Mouse (Mus musculus): Measurements from ENCODE around the gene Furin.

The Furin gene

DNA sequence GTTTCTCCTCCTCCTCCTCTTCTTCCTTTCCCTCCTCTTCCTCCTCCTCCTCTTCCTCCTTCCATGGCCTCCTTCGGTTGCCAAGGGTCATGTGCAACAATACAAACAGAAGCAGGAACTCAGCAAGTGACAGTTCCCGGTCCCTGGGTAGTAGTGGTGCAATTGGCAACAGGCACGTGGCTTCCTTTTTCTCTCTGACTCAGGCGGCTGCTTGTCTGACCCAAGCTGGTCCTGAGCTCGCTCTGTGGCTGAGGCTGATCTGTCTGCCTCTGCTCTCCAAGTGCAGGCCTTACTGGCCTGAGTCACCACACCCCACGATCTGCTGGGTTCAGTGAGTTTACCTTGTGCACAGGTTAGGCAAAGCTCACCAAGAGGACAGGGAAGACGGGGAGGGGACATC, 21.1 kb upstream of the Furin start:
- DNase-seq, result no peak

DNA sequence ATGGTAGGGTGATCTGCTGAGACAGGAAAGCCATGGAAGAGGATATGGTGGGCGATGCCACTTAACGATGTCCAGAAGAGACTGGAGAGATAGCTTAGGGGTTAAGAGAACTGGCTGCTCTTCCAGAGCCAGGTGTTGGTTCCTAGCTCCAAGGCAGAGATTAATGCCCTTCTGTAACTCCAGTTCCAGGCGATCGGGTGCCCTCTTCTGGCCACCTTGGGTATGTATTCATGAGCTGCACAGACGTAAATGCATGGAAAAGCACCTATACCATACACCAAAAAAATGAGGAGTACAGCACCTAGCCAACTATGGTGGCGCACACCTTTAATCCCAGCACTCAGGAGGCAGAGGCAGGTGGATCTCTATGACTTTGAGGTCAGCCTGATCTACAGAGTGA, 19.5 kb upstream of the Furin start:
- DNase-seq, result peak; percentile 38

DNA sequence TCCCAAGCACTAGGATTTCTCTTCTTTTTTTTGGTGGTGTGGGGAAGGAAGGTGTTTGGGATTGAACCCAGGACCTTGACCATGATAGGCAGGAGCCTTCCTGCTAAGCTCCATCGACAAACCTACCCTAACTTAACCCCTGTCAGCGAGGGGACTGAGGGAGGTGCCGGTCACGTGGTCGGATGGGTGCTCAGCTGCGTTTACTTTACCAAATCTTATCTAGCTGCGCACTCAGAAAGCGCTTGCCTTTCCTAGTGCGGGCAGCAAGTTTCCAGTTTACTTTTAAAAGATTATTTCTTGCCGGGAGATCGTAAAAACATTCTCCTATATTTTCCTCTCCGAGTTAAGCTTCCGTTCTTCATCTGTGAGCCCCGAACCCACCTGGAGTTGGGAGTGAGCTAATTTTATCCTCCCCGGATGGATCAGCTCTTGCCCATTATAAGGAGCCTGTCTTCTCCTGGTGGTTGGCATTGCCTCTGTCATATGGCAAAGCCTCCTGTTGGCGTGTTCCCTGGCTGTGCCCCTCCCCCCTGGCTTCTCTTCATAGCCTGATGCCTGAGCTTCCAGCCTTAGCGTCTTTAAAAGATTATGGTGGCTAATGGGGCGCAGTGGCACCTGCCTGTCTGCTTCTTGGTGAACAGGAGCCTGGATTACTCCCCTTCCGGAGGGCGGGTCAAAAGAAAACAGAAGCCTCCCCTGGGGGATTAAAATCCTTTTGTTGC, 17.7 kb upstream of the Furin start:
- DNase-seq, result peak; percentile 61

DNA sequence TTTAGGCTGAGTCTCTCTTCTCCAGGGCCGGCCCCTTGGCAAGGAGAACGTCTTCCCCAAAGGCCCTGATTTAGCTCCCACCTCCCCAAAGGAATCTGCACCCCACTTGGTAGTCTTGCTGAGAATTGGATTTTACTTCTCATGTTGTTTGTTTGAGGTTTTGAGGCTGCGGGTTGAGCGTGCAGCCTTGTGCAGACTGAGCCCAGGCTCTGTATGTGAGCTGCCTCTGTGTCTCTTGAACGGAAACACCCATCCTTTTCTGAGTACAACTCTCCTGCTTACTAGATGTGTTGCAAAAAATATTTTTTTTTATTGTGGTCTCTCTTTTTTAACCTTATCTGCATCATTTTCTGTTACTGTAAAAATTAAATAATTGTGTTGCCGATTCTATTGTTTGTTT, 16.3 kb upstream of the Furin start:
- no peak for DNase-seq

DNA sequence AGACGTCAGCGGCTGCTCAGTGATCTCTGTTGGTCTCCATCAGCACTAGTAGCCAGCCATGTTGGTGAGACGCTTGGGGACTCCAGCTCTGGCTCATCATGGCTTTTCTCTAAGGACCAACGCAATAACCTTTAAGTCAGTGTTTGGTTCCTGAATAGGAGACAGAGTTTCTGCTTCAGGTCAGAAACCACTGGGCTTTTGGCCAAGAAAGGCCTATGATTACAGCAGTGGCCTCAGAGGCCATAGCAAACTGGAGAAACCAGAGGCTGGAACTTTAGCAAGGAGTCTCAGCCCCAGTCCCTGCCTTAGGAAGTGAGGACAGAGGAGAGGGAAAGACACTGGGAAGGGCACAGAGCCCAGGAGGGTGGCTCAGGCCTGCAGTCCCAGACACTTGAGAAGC, 15.3 kb upstream of the Furin start:
- no peak for DNase-seq

DNA sequence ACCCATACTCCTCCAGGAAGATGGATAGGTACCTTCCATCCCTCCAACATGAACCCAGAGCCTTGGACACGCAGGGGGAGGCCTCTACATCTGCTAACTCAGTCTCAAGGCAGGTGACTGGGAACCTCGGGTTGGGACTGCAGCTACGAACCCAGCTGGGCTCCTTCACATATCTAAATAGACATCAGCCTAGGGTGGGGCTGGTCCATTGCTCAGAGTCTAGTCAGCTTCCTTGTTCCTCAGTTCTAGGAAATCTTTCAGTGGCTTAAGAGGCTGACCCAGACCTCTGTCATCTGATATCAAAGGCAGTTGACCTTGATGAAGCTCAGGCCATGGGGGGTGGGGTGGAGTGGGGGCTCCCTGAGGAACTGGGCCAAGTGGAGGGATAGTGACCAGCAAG, 14.0 kb upstream of the Furin start:
- no peak for DNase-seq

DNA sequence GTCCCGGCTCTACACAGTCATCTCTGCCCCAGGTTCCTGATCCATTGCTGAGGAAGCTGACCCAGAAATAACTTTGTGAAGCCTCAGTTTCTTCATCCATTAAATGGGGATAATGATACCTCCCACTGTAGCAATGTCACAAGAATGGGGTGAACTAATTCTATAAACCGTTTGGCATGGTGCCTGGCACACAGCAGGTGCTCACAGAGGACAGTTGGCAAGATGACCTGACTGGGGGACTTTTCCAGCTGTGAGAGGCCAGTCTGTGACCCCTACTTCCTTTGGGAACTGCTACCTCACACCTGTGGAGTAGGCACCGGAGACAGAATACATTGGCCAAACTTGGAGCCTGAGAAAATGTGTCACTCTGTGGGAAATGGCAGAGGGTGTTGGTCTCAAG, 12.8 kb upstream of the Furin start:
- no peak for DNase-seq

DNA sequence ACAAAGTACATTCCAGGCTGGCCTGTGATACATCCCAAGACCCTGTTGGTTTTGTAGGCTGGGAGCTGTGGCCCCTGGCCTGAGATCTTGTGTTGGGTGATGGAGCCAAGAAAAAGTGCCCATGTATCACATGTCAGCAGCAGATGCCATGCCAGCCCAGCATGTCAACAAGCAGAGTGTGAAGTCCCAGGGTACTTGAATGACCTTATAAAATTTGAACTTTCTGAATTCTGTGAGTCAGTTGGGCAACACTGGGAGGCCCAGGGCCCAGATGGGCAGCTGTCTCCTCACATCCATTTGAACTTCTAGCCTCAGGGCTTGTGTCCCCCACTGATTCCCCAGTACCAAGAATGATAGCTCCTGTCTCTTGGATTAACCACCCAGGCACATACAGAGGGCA, 12.4 kb upstream of the Furin start:
- no peak for DNase-seq

DNA sequence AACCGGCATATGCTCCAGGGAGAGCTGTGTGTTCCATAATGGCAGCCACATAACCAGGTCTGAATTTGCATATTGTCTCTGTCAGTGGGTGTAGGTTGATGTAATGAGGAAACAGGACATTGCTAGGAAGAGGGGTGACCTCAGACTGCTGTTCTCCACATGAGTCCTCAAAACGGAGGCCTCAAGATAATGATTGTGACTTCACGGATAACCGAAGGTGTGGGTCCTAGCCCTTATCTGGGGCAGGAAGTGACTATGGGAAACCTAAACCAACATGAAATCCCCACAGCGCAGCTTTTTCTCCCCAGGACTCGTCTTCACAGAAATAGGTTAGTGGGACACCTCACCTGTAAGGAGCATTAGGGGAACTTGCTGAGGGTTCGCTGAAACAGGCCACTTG, 11.7 kb upstream of the Furin start:
- DNase-seq, result peak; percentile 47

DNA sequence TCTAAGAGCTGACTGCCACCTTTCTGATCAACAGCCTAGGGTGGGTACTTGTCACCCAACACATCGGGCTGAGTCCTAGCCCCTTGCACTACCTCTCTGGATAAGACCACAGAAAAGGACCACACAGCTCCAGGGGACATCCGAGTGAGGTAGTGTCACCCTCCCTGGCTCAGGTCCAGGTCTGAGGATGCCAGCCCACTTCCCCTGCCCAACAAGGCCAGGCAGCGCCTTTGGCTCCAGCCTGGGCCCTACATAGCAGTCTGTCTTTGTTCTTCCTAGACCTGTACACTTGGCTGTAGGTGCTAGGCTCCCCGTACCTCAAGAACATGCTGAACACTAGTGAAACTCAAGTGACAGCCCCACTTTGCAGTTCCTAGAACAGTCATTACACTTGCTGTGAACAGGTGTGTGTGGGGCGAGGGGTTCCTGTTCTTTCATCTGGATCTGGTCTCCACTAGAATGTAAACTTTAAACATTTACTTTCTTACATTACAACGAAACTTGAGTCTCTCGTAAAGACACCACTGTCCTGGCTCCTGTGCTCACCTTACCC, 9.1 kb upstream of the Furin start:
- DNase-seq, result peak; percentile 52

DNA sequence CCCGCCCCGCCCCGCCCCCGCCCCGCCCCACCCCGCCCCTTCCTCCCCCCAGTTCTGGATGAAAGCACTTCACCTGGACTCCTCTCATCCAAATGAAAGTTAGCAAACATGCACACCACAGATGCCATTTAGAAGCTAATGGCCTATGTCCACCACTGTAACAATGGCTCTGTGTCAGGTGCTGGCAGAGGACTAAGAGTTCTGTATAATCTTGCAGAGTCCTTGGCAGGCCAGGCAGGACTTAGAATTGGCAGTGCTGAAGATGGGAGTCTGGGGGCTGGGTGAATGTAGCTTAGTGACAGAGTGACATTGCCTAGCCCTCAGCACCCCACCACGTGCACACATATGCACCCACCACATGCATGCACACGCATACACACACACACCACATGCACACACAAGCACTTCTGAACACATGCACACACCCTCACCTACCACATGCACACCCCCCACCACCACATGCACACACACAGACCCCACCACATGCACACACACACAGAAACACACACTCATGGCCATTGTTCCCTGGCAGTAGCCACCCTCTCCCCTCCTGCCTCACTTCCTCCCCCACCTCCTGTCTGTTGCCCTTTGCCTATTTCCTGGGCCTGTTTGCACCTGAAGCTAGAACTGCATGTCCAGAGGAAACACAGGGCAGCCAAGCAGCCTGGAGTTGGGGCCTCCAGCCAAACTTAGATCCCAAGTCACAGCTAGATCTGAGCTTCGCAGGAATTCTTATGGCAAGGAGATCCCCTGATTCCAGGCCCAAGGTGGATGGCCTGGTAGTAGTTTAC, 8.5 kb upstream of the Furin start:
- peak; percentile 56 for DNase-seq

DNA sequence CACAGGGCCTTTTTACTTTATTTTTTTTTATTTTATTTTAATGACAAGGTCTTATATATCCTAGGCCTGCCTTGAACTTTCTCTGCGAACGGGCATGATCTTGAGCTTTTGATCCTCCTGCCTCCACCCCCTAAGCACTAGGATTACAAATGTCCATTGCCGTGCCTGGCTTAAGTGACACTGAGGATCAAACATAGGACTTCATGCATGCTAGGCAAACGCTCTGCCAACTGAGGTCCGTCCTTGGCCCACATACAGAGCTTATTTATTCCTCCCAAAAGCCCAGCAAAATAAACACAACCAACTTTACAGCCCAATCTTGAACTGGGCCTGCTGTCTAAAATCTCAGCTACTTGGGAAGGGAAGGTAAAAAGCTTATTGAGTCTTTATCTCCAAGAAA, 7.5 kb upstream of the Furin start:
- DNase-seq, result no peak

DNA sequence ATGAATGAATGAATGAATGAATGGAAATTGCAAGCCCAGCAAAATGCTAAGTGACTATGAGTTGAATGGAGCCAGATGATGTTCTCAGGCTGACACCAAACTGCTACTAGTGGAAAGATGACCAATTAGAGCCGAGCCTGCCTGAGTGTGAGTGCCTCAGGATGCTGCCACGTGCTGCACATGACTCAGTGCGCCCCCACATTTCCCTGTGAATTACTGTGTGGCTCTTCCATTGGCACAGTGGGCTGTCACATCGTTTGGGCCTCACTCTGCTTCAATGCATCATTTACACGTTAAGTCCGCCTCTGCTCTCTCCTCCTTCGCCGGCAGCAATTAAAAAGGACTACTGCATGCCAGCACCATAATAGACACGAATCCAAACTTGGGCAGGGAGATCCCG, 7.0 kb upstream of the Furin start:
- DNase-seq, result no peak

DNA sequence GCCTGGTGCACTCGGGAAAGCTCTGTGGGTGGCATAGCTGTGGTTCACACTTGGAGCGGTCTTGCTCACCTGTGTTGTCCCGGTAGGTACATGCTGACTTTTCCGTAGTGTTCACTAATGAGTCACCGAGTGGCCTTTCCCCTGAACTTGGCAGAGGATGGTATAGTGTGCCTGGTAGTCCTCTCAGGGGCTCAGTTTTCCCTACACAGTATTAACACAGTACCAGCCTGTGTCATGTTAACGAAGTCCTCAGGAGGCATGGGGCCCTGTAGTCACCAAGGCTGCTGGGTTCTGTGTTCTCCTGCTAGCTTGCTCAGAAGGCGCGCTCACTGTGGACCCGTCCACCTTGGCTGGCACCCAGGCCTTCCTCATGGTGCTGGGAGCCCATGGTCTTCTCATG, 5.1 kb upstream of the Furin start:
- DNase-seq, result no peak

DNA sequence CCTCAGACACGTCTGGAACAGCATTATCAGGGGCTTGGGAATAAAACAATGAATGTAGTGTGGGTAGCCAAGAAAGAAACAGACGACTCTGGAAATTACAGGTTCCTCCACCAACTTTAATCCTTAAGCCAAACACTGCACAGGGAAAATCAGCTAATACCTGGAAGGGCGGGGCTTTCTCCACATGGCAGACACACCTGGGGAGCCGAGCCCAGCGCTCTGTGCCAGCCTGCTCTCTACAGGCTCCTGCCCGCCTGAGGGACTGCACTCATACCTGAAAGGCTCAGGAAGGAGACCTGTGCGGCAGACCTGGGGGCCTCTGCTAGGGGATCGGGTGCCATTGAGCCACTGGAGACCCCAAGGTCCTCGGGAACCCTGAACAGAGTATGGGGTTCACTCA, 2.5 kb upstream of the Furin start:
- no peak for DNase-seq

DNA sequence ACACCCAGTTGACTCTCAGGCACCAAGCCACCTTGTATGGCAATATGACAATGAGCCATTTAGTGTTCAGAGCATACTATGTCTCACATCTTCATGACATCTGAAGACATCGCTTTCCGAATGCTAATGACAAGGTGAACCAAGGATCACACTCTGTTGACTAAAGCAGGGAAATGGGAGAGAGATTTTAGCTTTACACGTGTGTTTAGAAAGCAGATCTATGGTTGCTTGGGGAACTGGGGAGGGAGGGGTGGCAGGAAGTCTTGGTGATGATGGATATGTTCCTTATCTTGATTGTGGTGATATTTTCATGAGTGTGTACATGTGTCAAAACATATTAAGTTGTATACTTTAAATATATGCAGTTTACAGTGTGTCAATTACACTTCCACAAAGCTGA, 950 bp upstream of the Furin start:
- DNase-seq, result no peak

DNA sequence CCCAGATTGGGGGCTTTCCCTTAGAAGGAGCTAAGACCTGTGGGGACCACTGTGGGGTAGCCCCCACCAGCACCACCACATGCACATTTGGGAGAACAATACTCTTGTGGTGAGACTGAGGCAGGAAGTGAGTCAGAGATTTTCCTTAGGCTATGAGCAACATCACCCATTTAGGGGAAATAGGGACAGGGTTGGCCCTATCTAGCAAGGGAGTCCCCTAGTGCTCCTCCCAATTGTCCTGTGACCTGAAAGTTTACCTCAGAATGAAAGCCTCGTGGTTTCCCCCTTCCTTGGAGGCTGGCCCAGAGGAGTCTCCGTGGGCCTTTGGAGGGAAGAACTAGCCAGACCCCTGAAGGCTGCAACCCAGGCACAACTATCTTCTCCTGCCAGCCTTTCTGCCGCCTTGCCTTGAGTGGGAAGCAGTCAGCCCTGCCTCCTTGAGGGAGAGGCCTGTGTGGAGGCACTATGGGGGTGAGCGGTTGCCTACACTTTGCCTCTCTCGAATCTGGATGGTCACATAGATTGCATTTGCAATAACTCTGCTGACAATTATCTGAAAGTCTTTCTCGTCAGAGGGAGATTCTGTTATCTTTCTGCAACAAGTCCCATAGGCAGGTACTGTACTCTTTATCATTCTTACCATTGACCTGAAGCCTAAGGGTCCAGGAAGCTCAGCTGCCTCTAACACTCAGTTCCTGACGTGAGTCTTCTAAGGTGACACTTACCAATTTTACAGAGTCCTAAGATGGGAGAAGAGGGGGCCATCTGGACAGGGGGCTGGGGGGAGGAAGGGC, 938 bp downstream of the Furin start:
- DNase-seq, result peak; percentile 34

DNA sequence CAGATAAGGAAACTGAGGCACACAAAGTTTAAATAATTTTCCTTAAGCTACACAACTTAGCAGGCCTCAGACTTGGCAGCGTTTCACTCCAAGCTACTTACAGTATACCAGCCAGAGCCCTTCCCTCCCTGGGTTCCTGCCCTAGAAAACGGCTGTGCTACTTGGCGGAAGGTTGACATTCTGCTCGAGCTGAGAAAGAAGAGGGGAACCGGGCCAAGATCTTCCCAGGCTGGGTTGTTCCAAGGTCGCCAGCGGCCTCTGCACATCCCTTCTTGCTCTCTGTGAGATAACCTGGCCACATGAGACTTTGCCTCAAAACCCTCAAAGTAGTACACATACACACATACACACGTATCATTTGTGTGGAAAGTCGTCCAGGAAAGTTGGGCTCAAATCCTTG, 1.7 kb downstream of the Furin start:
- no peak for DNase-seq

DNA sequence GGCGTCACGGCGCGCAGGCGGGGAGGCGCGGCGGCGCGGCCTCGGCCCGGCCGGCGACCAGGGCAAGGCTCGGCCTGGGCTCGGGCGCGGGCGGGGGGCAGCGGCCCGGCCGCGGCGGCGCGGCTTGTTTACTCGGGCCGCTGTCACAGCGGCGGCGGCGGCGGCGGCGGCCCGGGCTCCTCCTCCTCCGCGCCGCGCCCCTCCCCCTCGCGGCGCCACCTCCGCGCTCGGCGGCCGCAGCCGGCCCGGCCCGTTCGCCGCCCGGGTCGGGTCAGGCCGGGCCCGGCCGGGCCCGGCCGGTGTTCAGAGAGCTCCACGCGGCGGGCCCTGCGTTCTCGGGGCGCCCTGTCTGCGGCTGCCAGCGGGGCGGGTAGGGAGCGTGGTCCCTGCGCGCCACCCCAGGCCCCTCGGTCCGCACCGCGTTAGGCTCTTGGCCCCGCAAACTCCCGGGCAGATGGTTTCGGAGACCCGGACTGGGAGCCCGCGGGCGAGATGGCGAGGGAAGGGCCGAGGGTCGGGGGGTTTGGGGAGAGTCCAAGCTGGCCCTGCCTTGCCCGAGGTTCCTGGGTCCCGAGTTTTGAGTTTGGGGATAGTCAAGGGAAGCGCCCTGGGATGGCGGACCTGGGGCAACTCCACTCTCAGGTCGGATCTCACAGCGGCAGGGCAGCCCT, 2.5 kb downstream of the Furin start:
- DNase-seq, result peak; percentile 71

DNA sequence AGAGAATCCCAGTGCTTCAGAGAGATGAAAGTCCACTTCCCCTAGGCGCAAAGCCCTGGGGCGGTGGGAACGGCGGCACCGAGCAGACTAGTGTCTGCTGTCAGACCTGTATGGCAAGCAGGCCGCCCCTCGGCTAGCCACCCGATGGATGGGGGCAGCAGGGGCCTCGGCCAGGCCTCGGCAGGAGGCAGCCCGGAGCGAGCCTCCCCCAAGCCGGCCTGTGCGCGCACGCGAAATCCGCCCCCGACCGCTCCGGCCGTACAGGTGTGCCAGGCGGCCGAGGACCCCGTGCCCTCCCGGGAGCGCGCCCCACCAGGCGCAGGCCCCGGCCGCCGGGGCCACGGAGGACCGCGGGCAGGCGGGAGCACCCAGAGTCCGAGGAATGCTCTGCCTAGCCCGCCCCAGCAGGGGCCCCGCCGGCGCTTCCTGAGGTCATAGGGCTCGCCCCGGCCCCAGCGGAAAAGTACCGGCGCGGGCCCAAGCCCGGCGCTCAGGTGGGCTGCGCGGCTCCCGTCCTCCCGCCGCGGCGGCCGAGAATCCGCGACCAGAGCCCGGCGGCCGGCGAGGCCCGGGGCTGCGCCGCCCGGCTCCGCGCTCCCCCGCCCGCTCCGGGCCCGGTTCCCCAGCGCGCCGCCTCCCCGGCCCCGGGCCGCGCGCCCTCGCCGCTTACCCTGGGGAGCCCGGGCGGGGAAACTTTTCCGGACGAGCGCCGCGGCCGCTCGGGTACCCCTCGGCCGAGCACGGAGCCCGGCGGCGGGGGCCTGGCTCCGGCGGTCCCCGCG, 3.2 kb downstream of the Furin start:
- peak; percentile 58 for DNase-seq

DNA sequence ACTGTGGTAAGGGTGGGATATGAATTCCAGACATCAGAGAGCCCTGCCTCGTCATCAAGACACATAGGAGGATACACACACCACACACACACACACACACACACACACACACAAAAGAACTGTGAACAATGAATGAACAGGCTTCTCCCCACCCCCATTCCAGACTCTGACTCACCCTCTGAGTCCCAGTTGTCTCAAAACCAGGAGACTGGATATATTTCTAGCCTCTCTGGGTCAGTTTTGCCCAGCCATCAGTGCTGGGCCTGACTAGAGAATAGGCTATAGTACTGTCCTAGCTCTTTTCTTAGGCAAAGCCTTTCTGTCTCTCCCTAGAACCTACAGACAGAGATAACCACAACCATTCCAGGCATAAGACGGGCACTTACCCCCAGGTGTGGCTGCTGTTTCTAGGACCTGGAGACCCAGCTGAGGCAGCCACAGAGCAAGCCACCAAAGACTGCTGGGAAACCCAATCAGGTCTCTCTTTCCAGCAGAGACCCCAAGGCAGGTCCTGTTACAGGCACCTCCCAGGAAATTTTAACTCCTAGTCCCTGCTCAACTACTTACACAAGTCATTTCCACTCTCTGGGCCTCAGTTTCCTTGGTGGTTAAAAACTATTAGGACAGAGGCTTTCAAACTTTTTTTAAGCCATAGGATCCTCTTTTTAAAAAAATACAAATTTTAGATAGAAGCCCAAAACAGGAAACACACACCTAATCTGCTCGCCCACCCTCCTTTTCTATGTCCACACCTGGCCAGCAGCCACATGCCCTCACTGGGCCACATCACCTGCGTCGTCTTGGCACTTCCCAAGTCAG, 4.0 kb downstream of the Furin start:
- no peak for DNase-seq

Data from thymus, postnatal 14 days (tissue).